Mouse (Mus musculus): ENCODE measurements around the gene Anks3.

The Anks3 gene

DNA sequence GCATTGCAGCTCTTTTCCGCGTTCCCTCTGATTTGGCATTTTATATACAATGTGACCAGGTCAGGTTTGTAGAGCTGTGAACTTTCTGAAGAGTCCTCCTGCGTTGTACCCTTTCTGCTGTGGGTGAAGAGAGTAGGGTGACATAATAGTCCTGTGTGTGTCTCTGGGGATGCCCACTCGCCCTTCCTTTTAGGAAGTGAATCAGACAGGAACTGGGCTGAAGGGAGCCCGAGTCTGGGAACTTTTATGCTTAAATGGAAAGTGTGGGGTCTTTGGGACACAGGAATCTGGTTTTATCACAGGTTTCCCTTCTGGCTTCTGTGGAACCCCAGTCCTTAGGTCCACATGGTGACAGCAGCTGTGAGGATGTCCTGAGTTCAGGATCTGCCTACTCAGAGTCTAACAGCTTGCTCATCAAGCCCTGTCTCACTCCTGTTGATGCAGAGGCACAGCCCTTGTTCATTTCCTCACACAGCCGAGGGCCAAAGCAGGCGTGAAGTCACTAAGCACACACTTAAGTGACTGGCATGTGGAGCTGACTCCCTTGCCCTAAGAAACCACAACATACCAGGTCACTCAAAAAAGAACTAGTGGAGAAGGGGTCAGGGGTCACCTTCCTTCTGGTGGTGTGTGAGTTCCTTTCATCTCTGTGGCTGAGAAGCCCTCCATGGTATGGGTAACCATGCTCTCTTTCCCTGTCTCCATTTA, 69.7 kb downstream of the Anks3 start:
- DNase-seq, result no peak

- DNase-seq, result no peak
These were observed 71.8 kb downstream of the Anks3 start for GRCm38 (mm10) chr16:4892171-4892570.
